Mouse (Mus musculus): ENCODE results near the gene Hmgn1.
A peak's percentile ranks its signal among the peaks of the same experiment; 100 is the strongest.

The Hmgn1 gene

DNA sequence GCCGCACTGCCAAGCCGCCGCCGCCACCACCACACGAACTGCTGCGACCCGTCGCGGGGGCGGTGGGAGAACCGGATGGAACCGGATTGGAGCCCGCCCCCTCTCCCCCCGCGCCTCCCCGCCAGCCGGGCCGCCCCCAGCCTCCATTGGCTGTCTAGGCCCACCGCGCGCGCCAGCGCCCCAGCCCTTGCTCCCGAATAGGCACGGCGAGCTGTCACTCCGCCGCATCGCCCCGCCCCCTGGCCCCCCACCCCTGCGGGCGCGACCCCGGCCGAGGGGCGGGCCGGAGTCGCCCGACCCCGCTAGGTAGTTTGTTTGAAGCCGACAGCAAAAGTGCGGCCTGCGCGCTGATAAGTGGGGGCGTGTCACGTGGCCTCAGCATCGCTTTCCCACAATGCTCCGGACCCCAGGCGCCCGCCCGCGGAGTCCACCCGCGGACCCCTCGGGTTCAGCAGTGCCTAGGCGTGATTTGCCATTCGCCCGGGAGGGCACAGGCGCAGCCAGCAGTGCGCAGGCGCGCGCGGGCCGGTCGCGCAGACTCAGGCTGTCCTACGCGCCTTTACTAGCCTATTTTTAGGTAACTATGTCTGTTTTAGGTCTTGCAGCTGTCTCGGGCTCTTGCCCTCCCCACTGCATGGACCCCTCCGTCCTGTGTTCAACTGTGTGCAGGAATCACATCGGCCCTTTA lies at the start of gene Hmgn1:
Gene Hmgn1, minus strand, starts transcription at position 73 of the 688 bp plus-strand sequence.
- no peak for DNase-seq (ENCODE audit: low read depth)

GRCm38 (mm10) chr16:96175399-96175798 lies 47.9 kb upstream of the Hmgn1 start:
- DNase-seq (ENCODE audit: low read depth), result no peak

DNA sequence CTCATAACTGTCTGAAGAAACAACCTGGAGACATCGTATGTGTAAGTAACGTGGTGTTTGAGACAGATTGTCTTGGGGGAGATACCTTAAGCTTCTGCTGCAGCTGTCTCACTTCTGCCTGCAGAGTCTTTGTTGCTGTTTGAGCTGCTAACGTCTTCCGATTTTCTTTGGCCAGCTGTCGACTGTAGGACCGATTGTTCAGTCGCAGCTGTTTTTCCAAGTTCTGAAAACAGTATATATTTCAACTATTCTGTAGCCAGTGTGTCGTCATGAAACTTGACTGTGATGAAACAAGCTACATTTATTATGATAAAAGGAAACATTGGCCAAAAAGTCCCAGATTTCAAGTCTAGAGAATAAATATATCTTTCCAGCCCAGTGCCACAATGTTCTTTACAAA lies 46.1 kb upstream of the Hmgn1 start:
- no peak for DNase-seq (ENCODE audit: low read depth)

DNA sequence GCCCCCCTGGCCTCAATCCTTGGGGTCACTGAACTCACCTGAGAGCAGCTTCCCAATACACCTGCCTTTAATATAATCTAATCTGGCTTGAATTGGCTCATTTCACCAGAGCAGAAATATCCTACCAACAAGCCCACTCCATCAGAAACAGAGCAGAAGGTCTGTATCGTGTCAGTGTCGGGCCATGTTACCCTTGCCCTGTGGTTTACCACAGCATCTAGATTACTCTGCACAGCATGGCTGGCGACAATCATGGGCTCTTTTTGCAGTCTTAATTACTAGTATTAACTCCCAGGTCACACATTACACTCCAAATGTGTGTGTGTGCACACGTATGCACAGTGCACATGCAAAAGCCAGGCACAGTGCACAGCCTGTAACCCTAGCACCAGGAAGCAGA lies 41.3 kb upstream of the Hmgn1 start:
- no peak for DNase-seq (ENCODE audit: low read depth)

DNA sequence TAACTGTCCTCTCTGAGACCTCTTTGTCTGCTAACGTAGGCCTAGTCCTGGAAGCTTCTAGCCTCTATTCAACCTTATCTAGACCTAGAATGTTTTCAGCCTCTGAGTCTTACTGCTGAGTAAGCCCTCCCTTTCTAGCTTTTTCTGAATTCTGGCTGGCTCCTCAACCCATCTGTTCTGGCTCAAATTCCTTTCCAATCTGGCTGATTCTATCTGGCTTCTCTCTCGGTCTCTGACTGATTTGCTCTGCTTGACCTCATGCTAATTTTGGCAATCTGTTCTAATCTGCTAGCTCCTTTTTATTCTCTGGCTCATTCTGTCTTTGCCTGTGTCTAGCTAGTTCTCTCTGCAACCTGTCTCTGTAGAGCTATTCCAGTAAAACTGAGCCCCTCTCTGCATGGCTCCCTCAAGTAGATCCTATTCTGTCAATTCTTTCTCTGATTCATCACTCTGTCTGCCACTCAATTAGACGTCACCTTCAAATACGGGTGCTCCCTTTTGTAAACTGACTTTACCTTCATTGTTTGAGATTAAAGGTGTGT lies 38.3 kb upstream of the Hmgn1 start:
- no peak for DNase-seq (ENCODE audit: low read depth)

GRCm38 (mm10) chr16:96161336-96161735 lies 33.8 kb upstream of the Hmgn1 start:
- no peak for DNase-seq (ENCODE audit: low read depth)

DNA sequence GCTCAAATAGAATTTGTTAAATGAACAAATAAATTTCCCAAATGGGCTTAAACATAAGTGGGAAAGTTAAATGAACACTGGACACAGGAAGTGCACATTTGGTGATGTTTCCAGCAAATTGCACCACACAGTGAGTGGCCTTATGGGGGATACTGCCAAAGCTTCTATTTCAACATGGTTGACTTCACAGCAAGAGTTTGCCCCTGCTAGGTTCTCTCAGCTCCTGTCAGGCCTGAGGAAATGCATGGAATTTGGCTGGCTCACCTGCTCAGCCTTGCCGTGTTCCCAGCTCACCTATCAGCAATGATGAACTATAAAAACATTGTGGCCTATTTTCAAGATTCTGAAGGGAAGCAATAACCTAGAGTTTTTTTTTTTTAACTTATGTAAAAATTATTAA lies 33.4 kb upstream of the Hmgn1 start:
- no peak for DNase-seq (ENCODE audit: low read depth)

DNA sequence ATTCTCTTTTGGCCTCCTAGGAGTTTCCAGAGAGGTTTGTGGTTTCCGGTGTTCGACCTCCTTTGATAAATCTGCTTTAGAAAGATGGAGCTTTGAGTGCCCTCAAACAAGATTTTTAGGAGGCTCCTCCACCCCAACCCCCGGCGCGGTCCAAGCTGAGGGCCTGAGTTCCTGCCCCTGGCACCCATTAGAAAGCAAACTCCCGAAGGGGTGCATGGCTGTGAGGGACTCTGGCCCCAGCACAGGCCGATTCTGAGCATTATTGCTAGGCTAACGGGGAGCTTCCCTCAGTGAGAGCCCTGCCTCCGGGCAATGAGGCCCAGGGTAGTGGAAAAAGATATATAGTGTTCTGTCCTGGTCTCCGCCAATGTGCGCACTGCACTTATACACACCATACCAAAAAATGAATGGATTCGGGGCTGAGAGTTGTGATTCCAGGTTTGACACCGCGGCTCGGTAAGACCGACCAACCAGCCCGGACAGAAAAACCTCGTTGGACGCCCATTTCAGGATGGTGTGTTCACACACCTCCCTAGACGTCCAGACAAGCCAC lies 32.3 kb upstream of the Hmgn1 start:
- no peak for DNase-seq (ENCODE audit: low read depth)

GRCm38 (mm10) chr16:96159091-96159731 lies 31.7 kb upstream of the Hmgn1 start:
- DNase-seq (ENCODE audit: low read depth), result no peak

- no peak for DNase-seq (ENCODE audit: low read depth)
These were observed 31.1 kb upstream of the Hmgn1 start for GRCm38 (mm10) chr16:96158511-96159080.

- no peak for DNase-seq (ENCODE audit: low read depth)
These were observed 29.6 kb upstream of the Hmgn1 start for GRCm38 (mm10) chr16:96157171-96157570.

- DNase-seq (ENCODE audit: low read depth), result no peak
These were observed 28.5 kb upstream of the Hmgn1 start for GRCm38 (mm10) chr16:96156019-96156418.

DNA sequence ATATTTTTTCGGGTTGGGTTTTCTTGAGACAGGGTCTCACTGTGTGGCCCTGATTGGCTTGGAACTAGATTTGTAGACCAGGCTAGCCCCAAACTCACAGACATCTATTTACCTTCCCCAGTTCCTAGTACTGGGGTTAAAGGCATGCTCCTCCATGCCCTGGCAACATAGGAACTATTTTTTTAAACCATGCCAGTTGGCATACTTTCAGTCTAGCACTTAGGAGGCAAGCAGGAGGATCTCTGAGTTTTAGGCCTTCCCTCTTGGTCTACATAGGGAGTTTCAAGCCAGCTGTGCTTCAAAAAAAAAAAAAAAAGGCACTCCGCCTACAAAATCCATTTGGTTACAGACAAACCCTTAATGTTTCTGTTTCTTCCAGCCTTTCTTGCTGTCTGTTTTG lies 26.9 kb upstream of the Hmgn1 start:
- no peak for DNase-seq (ENCODE audit: low read depth)

DNA sequence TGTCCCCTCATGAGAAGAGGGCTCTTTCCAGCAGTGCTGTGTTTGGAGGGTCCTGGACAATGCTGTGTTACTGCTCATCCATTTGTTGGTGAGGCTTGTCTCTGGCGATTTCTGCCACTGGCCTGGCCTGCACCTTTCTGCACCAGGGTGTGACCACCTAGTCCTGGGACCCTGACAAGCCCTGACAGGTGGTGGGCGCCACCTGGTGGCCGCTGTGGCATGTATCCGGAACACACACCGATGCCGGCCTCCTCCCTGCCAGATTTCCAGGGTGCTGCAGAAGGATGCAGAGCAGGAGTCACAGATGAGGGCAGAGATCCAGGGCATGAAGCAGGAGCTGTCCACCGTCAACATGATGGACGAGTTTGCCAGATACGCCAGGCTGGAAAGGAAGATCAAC lies 24.0 kb upstream of the Hmgn1 start:
- peak; percentile 36 for DNase-seq (ENCODE audit: low read depth)

DNA sequence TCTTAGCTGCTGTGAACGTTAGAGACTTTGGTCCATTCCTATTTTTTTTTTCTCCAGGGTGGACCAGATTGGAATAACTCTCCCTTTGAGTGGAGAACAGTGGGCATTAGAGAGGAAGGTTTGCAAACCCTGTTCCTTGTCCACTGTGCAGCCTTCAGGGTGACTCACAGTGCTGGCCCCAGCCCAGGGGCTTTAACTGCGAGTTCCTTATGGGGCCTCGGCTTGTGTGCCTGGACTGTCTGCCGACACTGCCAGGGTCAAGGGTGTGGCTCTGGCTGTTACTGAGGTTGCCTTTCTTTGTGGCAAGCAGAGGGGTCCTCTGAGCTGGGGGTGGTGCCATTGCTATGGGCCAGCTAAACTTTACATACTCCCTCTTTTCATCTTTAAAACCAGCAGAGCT lies 23.5 kb upstream of the Hmgn1 start:
- DNase-seq (ENCODE audit: low read depth), result peak; percentile 26

GRCm38 (mm10) chr16:96149311-96149710 lies 21.8 kb upstream of the Hmgn1 start:
- DNase-seq (ENCODE audit: low read depth), result no peak

DNA sequence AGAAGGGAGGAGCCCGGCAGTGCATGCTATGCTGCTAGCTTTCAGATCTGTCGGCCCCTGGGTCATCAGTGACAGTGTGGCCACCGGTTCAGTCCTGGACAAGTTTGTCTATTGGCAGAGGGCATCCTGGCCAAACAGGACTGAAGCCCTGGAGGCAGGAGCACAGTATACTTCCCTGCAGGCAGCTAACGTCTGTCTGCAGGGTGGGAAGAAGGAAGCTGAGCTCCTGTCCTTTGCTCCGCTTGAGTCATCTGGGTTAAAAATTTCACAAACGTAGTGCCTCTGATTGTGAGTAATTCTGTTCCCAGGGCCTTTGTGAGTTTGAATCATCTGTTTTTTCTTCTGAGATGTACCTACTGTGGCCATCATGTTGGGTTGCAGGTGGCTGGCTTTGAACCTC lies 21.3 kb upstream of the Hmgn1 start:
- DNase-seq (ENCODE audit: low read depth), result peak; percentile 47

DNA sequence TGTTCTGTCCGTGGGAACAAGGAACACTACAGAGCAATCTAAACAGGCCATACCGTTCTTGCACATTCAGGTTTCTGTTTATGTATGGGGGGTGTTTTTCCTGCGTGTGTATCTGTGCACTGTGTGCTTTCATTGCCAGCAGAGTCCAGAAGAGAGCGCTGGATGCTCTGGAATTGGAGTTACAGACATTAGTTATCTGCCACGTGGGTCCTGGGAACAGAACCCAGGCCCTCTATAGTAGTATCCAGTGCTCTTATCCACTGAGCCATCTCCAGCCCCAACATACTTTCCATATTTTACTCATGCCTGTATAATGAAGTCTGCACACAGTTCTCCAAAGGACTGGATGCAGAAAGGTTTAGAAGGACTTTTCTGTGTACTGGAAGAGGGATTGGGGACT lies 18.3 kb upstream of the Hmgn1 start:
- DNase-seq (ENCODE audit: low read depth), result no peak

DNA sequence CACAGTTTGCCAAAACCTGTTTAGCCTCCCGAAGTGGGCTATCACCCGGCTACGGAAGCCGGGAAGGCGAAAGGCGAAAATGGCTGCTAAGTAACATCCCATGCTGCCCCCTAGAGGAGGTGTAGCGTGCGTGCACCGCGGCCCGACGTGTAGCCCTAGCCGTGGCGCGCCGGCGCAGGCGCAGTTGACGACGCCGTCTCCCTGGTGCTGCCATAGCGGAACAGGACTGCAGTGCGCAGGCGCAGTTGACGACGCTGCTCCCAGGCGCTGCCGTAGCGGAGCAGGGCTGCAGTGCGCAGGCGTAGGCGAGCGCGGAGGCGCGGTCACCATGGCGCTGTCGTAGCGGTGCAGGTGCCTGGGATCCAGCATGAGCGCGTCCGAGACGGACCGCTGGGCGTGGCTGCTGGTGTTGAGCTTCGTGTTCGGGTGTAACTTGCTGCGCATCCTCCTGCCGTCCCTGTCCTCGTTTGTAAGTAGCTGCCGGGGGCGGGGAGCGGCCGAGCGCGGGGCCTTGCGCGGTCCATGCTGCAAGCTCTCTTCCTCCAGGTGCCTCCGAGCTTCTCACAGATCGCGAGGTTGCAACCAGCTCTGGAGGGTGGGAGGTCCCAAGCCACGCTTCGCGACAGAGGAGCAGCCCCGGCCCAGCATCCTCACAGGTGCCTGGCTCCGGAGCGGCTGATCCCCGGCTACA lies 17.7 kb upstream of the Hmgn1 start, which contains the start of gene Wrb:
Gene Wrb, plus strand, starts transcription at position 298 of the 691 bp plus-strand sequence.
- DNase-seq (ENCODE audit: low read depth), result peak; percentile 100

GRCm38 (mm10) chr16:96144748-96145109 lies 17.2 kb upstream of the Hmgn1 start:
- DNase-seq (ENCODE audit: low read depth), result peak; percentile 31

- DNase-seq (ENCODE audit: low read depth), result no peak
These were observed 937 bp upstream of the Hmgn1 start for GRCm38 (mm10) chr16:96128466-96128865.

- DNase-seq (ENCODE audit: low read depth), result no peak
These were observed 257 bp downstream of the Hmgn1 start for GRCm38 (mm10) chr16:96127288-96127656.

Measured in 416B (cell line).